Mouse (Mus musculus): ENCODE data around the gene Hoxc5. TPM values are rescaled to one million over a fixed set of nuclear protein-coding genes. Genes with fewer than 3 reads are reported as not detected.

Gene Hoxc5
- polyA plus RNA-seq (2015; fragmentation: Nextera tagmentation; extraction: Ambion mirVana): 17.5 and 19.4 TPM in 2 replicates

DNA sequence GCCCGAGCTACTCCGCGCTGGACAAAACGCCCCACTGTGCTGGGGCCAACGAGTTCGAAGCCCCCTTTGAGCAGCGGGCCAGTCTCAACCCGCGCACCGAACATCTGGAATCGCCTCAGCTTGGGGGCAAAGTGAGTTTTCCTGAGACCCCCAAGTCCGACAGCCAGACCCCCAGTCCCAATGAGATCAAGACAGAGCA is at the start of gene Hoxc5:
TSS of gene Hoxc5 (plus strand) at position 132 of the 199 bp plus-strand sequence.
- H3K36me3 ChIP-seq (ENCODE audit: control insufficient read depth, insufficient read depth, low read length): no peaks in the 10 kb centered on the region
- peaks cover 96% of the 10 kb centered on the region for H3K27me3 ChIP-seq (ENCODE audit: control insufficient read depth, insufficient read depth, low read length)
- 6% methylated on average over 12 of the region's 12 CpGs for WGBS
- no peaks in the 10 kb centered on the region for H3K4me1 ChIP-seq (ENCODE audit: control insufficient read depth, insufficient read depth, low read length)
- H3K9ac ChIP-seq (ENCODE audit: low read length): no peak within 1 kb of the TSS
- H3K27ac ChIP-seq (ENCODE audit: low read length): no peak within 1 kb of the TSS
- H3K9me3 ChIP-seq (replicated peaks; ENCODE audit: control insufficient read depth, low read length): no peaks in the 10 kb centered on the region
- H3K4me2 ChIP-seq (ENCODE audit: low read depth, low read length): peak within 1 kb of the TSS; percentile 33; the same call in 1 of the 2 replicates
- peak within 1 kb of the TSS; percentile 4; the same call in 1 of the 2 replicates for H3K4me3 ChIP-seq (replicated peaks; ENCODE audit: low read length)
- ATAC-seq (ENCODE audit: insufficient read depth, low FRiP score): no peak

DNA sequence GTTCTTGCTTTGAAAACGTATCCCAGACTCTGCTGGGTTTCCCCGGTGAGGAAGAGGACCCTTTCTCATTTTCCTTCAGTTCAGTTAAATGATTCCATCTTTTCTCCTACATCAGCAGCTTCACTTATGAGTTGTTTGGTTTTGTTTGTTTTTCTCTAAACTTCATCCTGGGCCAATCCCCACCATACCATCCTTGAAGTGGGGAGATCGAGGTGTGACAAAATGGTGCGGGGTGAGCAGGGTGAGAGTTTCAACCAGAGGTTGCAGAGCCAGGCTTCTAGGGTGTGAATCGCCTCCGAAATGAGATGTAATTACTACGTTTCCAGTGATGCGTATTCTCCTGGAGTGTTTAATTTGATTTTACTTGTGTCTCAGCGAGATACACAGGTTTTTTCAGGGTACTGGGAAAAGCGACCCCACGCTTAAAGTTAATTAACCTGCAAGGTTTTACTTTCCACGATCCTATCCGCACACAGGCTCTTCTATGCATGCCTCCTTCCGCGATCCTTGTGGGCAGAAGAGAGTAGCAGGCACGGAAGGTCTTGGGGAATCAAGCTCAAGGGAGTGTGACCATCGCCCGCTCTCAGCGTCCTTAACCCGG is 49.2 kb upstream of the Hoxc5 start:
- ATAC-seq (ENCODE audit: insufficient read depth, low FRiP score): no peak
- no peak overlapping the region for H3K27ac ChIP-seq (ENCODE audit: low read length)
- H3K4me1 ChIP-seq (ENCODE audit: control insufficient read depth, insufficient read depth, low read length): peaks cover 3% of the 10 kb centered on the region; the same call in 1 of the 2 replicates
- 2% methylated on average over 20 of the region's 20 CpGs for WGBS
- H3K9ac ChIP-seq (ENCODE audit: low read length): no peak overlapping the region
- H3K27me3 ChIP-seq (ENCODE audit: control insufficient read depth, insufficient read depth, low read length): peaks cover 90% of the 10 kb centered on the region
- no peak overlapping the region for H3K4me3 ChIP-seq (replicated peaks; ENCODE audit: low read length)
- H3K4me2 ChIP-seq (ENCODE audit: low read depth, low read length): no peak overlapping the region
- no peaks in the 10 kb centered on the region for H3K9me3 ChIP-seq (replicated peaks; ENCODE audit: control insufficient read depth, low read length)
- no peaks in the 10 kb centered on the region for H3K36me3 ChIP-seq (ENCODE audit: control insufficient read depth, insufficient read depth, low read length)

DNA sequence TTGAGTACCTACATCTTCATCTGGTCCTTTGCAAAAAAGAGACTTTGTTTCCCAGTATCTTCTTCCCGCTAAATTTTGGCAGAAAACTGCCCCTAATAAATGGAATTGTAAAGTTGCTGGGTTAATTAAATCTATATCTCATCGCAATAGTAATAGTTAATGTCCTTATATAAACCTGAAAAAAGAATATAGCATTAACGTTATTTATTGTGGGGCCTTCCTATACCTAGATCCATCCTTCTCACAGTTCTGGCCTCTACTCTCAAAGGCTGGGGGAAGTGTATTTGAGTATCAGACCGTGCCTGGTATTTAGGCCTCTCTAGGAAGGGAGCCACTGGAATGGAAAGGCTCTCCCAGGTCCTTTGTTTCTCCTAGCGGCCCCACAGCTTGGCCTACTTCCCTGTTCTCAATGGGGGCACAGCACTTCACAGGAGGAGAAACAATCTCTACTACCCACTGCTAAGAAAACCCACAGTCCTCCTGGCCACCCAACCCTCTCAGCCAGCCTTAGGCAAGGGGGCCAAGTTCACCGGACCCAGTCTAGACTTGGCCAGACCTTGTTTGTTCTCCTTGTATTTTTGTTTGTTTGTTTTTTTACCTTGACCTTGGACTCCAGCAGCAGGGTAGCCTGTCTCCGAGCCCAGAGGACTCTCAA is 48.5 kb upstream of the Hoxc5 start:
- Histone ChIP-seq H3K9me3 (replicated peaks; ENCODE audit: control insufficient read depth, low read length) (no peaks in the 10 kb centered on the region), H3K36me3 (ENCODE audit: control insufficient read depth, insufficient read depth, low read length) (no peaks in the 10 kb centered on the region), H3K4me3 (replicated peaks; ENCODE audit: low read length) (no peak overlapping the region), H3K27me3 (ENCODE audit: control insufficient read depth, insufficient read depth, low read length) (peaks cover 92% of the 10 kb centered on the region), H3K4me1 (ENCODE audit: control insufficient read depth, insufficient read depth, low read length) (peaks cover 3% of the 10 kb centered on the region; the same call in 1 of the 2 replicates), H3K9ac (ENCODE audit: low read length) (no peak overlapping the region), H3K27ac (ENCODE audit: low read length) (no peak overlapping the region), H3K4me2 (ENCODE audit: low read depth, low read length) (no peak overlapping the region)
- 3% methylated on average over 7 of the region's 7 CpGs for WGBS
- no peak for ATAC-seq (ENCODE audit: insufficient read depth, low FRiP score)

DNA sequence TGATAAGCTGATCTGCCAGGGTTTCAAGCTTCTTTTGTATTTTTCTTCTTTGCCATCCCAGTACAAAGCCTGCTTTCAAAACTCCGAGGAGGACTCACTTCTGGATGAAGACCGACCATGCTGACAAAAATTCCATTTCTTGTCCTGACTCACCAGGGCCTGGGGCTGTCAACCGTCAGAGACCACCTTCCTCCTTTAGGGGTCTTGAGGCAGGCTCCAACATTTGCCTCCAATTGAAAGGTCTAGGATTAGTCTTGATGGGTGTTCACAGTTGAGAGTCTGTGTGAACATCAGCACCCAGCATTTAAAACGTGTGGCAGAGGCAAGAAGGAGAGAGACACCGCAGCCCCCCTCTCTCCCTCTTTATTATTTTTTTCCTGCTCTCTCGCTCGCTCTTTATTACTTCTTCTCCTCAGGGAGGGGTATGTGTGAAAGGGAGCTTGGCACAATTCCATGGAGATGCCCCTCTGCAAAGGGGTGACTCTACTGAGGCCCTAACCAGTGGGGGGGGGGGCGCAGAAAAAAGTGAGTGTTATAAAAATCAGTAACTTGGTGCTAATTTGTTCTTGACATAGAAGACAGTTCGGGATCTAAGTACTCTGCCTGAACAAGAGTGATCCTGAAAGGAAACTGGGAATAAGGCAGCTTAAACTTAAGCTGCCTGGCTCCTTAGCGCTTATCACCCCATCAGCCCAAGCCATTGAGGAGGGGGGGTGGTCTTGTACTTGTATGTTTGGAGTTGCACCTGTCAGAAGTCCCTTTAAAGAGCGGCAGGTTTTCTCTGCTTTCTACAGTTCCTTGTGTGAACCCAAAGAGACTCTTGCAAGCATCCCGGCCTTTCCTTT is 47.7 kb upstream of the Hoxc5 start:
- Histone ChIP-seq H3K4me3 (replicated peaks; ENCODE audit: low read length) (no peak overlapping the region), H3K9me3 (replicated peaks; ENCODE audit: control insufficient read depth, low read length) (no peaks in the 10 kb centered on the region), H3K27me3 (ENCODE audit: control insufficient read depth, insufficient read depth, low read length) (peaks cover 94% of the 10 kb centered on the region), H3K4me2 (ENCODE audit: low read depth, low read length) (no peak overlapping the region), H3K36me3 (ENCODE audit: control insufficient read depth, insufficient read depth, low read length) (no peaks in the 10 kb centered on the region), H3K27ac (ENCODE audit: low read length) (no peak overlapping the region), H3K9ac (ENCODE audit: low read length) (no peak overlapping the region), H3K4me1 (ENCODE audit: control insufficient read depth, insufficient read depth, low read length) (peaks cover 3% of the 10 kb centered on the region; the same call in 1 of the 2 replicates)
- no peak for ATAC-seq (ENCODE audit: insufficient read depth, low FRiP score)
- 6% methylated on average over 12 of the region's 12 CpGs for WGBS

DNA sequence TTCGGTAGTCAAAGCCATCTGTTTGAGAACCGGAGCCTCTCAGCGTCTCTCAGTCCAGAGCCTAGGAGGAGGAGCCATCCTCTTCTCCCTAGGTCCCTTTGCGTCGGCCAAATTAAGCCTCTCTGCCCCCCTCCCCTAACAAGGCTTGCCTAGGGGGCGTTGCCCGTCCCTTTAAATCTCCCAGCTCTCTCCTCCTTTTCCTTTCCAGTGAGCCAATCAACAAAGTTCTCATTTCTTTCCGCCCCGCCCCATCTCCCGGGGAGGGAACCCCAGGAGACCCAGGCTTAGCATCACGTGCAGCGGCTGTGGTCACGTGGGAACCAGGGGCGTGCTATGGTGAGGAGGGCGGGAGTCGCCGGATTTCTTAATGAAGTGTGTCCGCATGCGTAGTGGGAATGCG is 46.6 kb upstream of the Hoxc5 start:
- H3K36me3 ChIP-seq (ENCODE audit: control insufficient read depth, insufficient read depth, low read length): no peaks in the 10 kb centered on the region
- H3K27ac ChIP-seq (ENCODE audit: low read length): no peak overlapping the region
- under 1% methylated on average over 20 of the region's 20 CpGs for WGBS
- peaks cover 3% of the 10 kb centered on the region; the same call in 1 of the 2 replicates for H3K4me1 ChIP-seq (ENCODE audit: control insufficient read depth, insufficient read depth, low read length)
- H3K4me2 ChIP-seq (ENCODE audit: low read depth, low read length): peak overlapping the region; percentile 35
- H3K9ac ChIP-seq (ENCODE audit: low read length): no peak overlapping the region
- H3K9me3 ChIP-seq (replicated peaks; ENCODE audit: control insufficient read depth, low read length): no peaks in the 10 kb centered on the region
- ATAC-seq (ENCODE audit: insufficient read depth, low FRiP score): peak; percentile 50; the same call in 1 of the 2 replicates
- peaks cover 96% of the 10 kb centered on the region for H3K27me3 ChIP-seq (ENCODE audit: control insufficient read depth, insufficient read depth, low read length)
- H3K4me3 ChIP-seq (replicated peaks; ENCODE audit: low read length): peak overlapping the region; percentile 12; the same call in 1 of the 2 replicates

DNA sequence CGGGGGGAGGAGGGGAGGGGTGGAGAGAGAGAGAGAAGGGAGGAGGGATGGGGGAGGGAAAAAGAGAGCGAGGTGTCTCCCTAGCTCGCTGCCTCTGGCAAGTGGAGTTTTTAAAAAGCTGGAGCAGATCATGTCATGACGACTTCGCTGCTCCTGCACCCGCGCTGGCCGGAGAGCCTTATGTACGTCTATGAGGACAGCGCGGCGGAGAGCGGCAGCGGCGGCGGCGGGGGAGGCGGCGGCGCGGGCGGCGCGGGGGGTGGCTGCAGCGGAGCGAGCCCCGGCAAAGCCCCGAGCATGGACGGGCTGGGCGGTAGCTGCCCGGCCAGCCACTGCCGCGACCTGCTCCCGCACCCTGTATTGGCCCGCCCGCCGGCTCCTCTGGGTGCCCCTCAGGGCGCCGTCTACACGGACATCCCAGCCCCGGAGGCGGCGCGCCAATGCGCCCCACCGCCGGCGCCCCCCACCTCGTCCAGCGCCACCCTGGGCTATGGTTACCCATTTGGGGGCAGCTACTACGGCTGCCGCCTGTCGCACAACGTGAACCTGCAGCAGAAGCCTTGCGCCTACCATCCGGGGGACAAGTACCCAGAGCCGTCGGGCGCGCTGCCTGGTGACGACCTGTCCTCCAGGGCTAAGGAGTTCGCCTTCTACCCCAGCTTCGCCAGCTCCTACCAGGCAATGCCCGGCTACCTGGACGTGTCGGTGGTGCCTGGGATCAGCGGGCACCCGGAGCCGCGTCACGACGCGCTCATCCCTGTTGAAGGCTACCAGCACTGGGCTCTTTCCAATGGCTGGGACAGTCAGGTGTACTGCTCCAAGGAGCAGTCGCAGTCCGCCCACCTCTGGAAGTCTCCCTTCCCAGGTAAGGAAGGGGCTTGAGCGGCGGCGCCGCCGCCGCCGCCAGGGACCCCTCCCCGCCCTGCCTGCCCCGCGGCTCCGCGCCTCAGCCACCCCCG is 45.9 kb upstream of the Hoxc5 start, which contains the start of gene Hoxc13:
TSS of gene Hoxc13 (plus strand) at position 51 of the 959 bp plus-strand sequence.
- WGBS: under 1% methylated on average over 87 of the region's 88 CpGs
- ATAC-seq (ENCODE audit: insufficient read depth, low FRiP score): 0 out of 2 replicates have a peak, but pooled peaks have one; percentile 7
- Histone ChIP-seq H3K27ac (ENCODE audit: low read length) (no peak within 1 kb of the TSS), H3K4me2 (ENCODE audit: low read depth, low read length) (peak within 1 kb of the TSS; percentile 35), H3K36me3 (ENCODE audit: control insufficient read depth, insufficient read depth, low read length) (no peaks in the 10 kb centered on the region), H3K4me1 (ENCODE audit: control insufficient read depth, insufficient read depth, low read length) (peaks cover 3% of the 10 kb centered on the region; the same call in 1 of the 2 replicates), H3K9me3 (replicated peaks; ENCODE audit: control insufficient read depth, low read length) (no peaks in the 10 kb centered on the region), H3K9ac (ENCODE audit: low read length) (no peak within 1 kb of the TSS), H3K27me3 (ENCODE audit: control insufficient read depth, insufficient read depth, low read length) (peaks cover 96% of the 10 kb centered on the region), H3K4me3 (replicated peaks; ENCODE audit: low read length) (peak within 1 kb of the TSS; percentile 12)

DNA sequence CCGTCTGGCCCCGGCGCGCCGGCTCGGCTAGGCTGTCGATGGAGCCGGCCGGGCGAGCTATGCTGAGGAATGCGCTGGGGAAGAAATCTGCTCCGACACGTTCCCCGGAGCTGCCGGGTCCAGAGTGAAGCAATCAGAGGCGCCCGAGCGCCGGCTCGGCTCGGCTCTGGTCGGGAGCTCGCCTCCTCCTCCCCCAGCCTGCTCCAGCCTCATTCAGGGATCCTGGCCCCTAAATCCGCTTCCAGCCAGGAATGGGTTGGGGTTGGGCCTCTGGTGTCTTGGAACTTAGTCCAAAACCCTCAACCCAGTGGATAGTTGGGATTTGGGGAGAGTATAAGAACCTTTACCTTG is 45.3 kb upstream of the Hoxc5 start:
- WGBS: under 1% methylated on average over 24 of the region's 24 CpGs
- H3K9ac ChIP-seq (ENCODE audit: low read length): no peak overlapping the region
- H3K27me3 ChIP-seq (ENCODE audit: control insufficient read depth, insufficient read depth, low read length): peaks cover 94% of the 10 kb centered on the region
- no peaks in the 10 kb centered on the region for H3K9me3 ChIP-seq (replicated peaks; ENCODE audit: control insufficient read depth, low read length)
- no peaks in the 10 kb centered on the region for H3K36me3 ChIP-seq (ENCODE audit: control insufficient read depth, insufficient read depth, low read length)
- no peak overlapping the region for H3K4me3 ChIP-seq (replicated peaks; ENCODE audit: low read length)
- ATAC-seq (ENCODE audit: insufficient read depth, low FRiP score): no peak
- H3K4me2 ChIP-seq (ENCODE audit: low read depth, low read length): no peak overlapping the region
- H3K27ac ChIP-seq (ENCODE audit: low read length): no peak overlapping the region
- H3K4me1 ChIP-seq (ENCODE audit: control insufficient read depth, insufficient read depth, low read length): peaks cover 3% of the 10 kb centered on the region; the same call in 1 of the 2 replicates

DNA sequence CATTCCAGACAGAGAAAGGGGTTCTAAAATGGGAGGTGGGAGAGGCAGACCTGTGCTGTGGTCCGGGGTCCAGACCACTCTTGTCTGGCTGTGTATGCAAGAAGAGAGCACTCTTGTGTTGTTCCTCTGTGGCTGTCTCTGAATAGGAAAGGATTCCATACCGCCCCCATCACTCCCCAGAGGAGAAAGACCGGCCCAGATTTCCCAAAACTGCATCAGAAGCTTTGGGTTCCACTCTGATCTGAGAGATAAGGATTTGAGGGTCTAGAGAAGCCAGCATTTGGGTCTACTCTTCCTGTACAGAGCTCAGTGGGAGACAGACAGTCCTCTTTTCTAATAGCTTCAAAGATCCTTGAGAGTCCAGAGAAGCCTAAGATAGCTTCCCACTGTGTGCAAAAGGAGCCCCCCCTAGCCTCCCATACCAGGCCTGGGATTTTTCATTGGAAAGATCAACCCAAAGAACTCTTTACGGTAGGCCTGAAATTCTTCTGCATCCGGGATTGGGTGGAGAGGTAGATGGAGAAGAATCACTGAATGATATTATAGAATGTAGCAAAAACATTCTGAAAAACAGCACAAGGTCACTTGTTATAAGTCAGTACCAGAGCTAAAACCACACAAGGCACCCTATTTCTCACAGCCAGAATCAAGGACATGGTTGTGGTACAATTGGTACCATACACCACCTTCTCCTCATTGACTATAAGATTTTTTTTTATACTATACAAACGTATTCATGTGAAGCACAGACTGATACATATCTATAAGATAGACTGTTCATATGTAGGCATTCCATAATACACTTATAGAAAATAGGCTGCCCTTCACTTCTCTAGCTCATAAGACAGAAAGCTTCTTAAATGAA is 44.4 kb upstream of the Hoxc5 start:
- ATAC-seq (ENCODE audit: insufficient read depth, low FRiP score): no peak
- Histone ChIP-seq H3K4me1 (ENCODE audit: control insufficient read depth, insufficient read depth, low read length) (peaks cover 3% of the 10 kb centered on the region; the same call in 1 of the 2 replicates), H3K9me3 (replicated peaks; ENCODE audit: control insufficient read depth, low read length) (no peaks in the 10 kb centered on the region), H3K4me3 (replicated peaks; ENCODE audit: low read length) (no peak overlapping the region), H3K27ac (ENCODE audit: low read length) (no peak overlapping the region), H3K4me2 (ENCODE audit: low read depth, low read length) (no peak overlapping the region), H3K9ac (ENCODE audit: low read length) (no peak overlapping the region), H3K36me3 (ENCODE audit: control insufficient read depth, insufficient read depth, low read length) (no peaks in the 10 kb centered on the region), H3K27me3 (ENCODE audit: control insufficient read depth, insufficient read depth, low read length) (peaks cover 94% of the 10 kb centered on the region)
- WGBS: 14% methylated on average over 6 of the region's 6 CpGs

All from stomach, embryonic 16.5 days (tissue).